Mouse (Mus musculus) liver, embryonic 16.5 days (tissue): ENCODE measurements around the gene Ass1. TPM values are rescaled to one million over a fixed set of nuclear protein-coding genes. Genes with fewer than 3 reads are reported as not detected.

Experiments
- ATAC-seq: fragments of 200-750 bp; cut with Nextera tagmentation; 2 replicates; pipeline ENCODE4 v1.8.0; 2017; ENCODE audit warnings: low read depth, mild to moderate bottlenecking, moderate number of reproducible peaks, moderate library complexity
- H3K27ac ChIP-seq: fragments of 300-500 bp; sonication (generic); 2 replicates; pipeline ENCODE4 v1.5.1; 2014; ENCODE audit warnings: mild to moderate bottlenecking, low read length
- H3K27me3 ChIP-seq: fragments of 300-500 bp; sonication (generic); 2 replicates; pipeline ENCODE4 v1.6.1; 2014; ENCODE audit warnings: low read depth, low read length, mixed read lengths; ENCODE audit not compliant: control insufficient read depth, insufficient read depth
- H3K36me3 ChIP-seq: fragments of 300-500 bp; sonication (generic); 2 replicates; pipeline ENCODE4 v1.6.1; 2014; ENCODE audit warnings: mild to moderate bottlenecking; ENCODE audit not compliant: control insufficient read depth, insufficient read depth
- H3K4me1 ChIP-seq: fragments of 300-500 bp; sonication (generic); 2 replicates; pipeline ENCODE4 v1.6.1; 2014; ENCODE audit warnings: low read depth, low read length, mixed read lengths; ENCODE audit not compliant: control insufficient read depth
- H3K4me2 ChIP-seq: fragments of 300-500 bp; sonication (generic); 2 replicates; pipeline ENCODE4 v1.6.1; 2014; ENCODE audit warnings: low read depth, low read length, mixed read lengths
- H3K4me3 ChIP-seq: fragments of 300-500 bp; sonication (generic); 2 replicates; pipeline ENCODE4 v1.5.1; 2014; ENCODE audit warnings: low read depth, mild to moderate bottlenecking, low read length
- H3K9ac ChIP-seq: fragments of 300-500 bp; sonication (generic); 2 replicates; pipeline ENCODE4 v1.6.1; 2014; ENCODE audit warnings: low read depth, low read length
- H3K9me3 ChIP-seq: fragments of 300-500 bp; sonication (generic); replicated peaks from 2 replicates; pipeline ENCODE4 v1.6.1; 2016; ENCODE audit warnings: low read length; ENCODE audit not compliant: control insufficient read depth
- WGBS: fragments of 180-500 bp; shearing (Covaris S2); extraction: QIAGEN DNeasy Blood & Tissue Kit; methylation state at CpG from one replicate; pipeline ENCODE4 v1.1.7; 2014; ENCODE audit not compliant: insufficient replicate concordance; 5-methylcytosine and 5-hydroxymethylcytosine counted together
- polyA plus RNA-seq: library from polyadenylated mRNA; unstranded; fragments of >200 nt; fragmentation: Nextera tagmentation; extraction: Ambion mirVana; gene quantifications from 2 replicates; pipeline ENCODE4 v1.2.1, GENCODE M21; 2015

The Ass1 gene
- polyA plus RNA-seq, 1 experiment from 2014 or later = 480 TPM

- Histone ChIP-seq H3K36me3 (peaks cover 5% of the 10 kb centered on the region), H3K4me3 (no peak overlapping the region), H3K4me1 (no peaks in the 10 kb centered on the region), H3K9ac (no peak overlapping the region), H3K9me3 (no peaks in the 10 kb centered on the region), H3K27me3 (no peaks in the 10 kb centered on the region), H3K27ac (no peak overlapping the region), H3K4me2 (no peak overlapping the region)
- WGBS = 84% methylated on average over 24 of the region's 24 CpGs
- ATAC-seq = no peak
These were observed 30.5 kb downstream of the Ass1 start for GRCm38 (mm10) chr2:31500292-31501204.

DNA sequence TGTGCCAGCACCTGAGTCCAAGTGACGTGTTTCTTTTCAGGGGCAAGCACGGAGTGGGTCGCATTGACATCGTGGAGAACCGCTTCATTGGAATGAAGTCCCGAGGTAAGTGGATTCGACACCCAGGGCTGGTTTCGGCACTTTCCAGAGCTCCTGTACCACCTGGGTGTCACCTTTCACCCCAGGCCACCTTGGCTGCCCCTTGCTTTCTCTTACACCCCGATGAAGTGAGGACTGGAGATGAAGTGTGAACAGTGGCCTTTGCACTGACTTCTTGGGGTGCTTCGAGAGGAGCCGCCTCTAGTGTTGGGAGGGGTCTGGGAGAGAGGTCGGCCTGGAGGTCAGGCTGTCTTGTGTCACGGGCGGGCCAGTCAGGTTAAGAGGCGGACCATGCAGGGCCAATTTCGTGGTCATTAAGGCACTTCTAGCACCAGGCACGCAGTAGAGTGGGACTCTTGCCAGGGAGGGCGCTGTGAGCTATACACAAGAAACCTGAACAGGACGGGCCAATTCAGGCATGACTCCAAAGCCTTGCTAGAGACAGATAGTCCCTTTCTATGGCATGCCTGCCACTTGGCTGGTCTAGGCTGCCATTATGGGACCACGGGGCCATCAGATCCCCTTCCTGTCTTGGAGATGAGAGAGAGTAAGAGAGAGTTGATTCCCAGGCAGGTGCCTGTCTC lies 31.6 kb downstream of the Ass1 start:
- no peak overlapping the region for H3K4me3 ChIP-seq
- H3K27me3 ChIP-seq = no peaks in the 10 kb centered on the region
- H3K36me3 ChIP-seq = peaks cover 5% of the 10 kb centered on the region
- no peaks in the 10 kb centered on the region for H3K9me3 ChIP-seq
- H3K27ac ChIP-seq = no peak overlapping the region
- ATAC-seq = no peak
- WGBS = 72% methylated on average over 20 of the region's 20 CpGs
- H3K9ac ChIP-seq = no peak overlapping the region
- H3K4me2 ChIP-seq = no peak overlapping the region
- H3K4me1 ChIP-seq = no peaks in the 10 kb centered on the region

GRCm38 (mm10) chr2:31502616-31503522 lies 32.9 kb downstream of the Ass1 start:
- no peaks in the 10 kb centered on the region for H3K27me3 ChIP-seq
- H3K27ac ChIP-seq = no peak overlapping the region
- no peak overlapping the region for H3K9ac ChIP-seq
- H3K36me3 ChIP-seq = peaks cover 5% of the 10 kb centered on the region
- H3K4me2 ChIP-seq = no peak overlapping the region
- WGBS = 58% methylated on average over 15 of the region's 15 CpGs
- H3K4me1 ChIP-seq = no peaks in the 10 kb centered on the region
- H3K9me3 ChIP-seq = no peaks in the 10 kb centered on the region
- H3K4me3 ChIP-seq = no peak overlapping the region
- no peak for ATAC-seq

DNA sequence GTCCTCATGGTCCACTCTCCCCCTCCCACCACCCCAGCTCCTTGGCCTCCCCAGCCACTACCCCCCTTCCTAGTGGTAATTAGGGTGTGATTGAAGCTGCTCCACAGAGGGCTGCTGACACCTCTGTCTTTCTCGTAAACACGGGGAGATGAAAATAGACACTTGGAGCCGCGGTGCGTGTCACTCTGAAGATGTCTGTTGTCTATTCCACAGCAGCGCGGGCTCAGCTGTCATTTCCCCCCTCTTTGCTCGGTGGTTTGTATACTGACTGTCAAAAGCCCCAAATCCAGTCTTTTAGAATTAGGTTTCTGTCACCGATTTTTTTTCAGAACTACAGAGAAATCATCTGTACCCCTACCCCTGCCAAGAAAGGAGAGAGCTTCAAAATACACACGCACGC lies 35.5 kb downstream of the Ass1 start:
- ATAC-seq = no peak
- no peak overlapping the region for H3K4me2 ChIP-seq
- no peaks in the 10 kb centered on the region for H3K27me3 ChIP-seq
- H3K9ac ChIP-seq = no peak overlapping the region
- H3K27ac ChIP-seq = no peak overlapping the region
- no peak overlapping the region for H3K4me3 ChIP-seq
- no peaks in the 10 kb centered on the region for H3K9me3 ChIP-seq
- 76% methylated on average over 11 of the region's 11 CpGs for WGBS
- H3K36me3 ChIP-seq = peaks cover 3% of the 10 kb centered on the region
- no peaks in the 10 kb centered on the region for H3K4me1 ChIP-seq

- Histone ChIP-seq H3K4me1 (no peaks in the 10 kb centered on the region), H3K27ac (no peak overlapping the region), H3K4me2 (no peak overlapping the region), H3K9ac (no peak overlapping the region), H3K9me3 (no peaks in the 10 kb centered on the region), H3K27me3 (no peaks in the 10 kb centered on the region), H3K4me3 (no peak overlapping the region), H3K36me3 (peaks cover 13% of the 10 kb centered on the region)
- WGBS = 76% methylated on average over 6 of the region's 6 CpGs
- no peak for ATAC-seq
These were observed 38.8 kb downstream of the Ass1 start for GRCm38 (mm10) chr2:31508851-31509250.

GRCm38 (mm10) chr2:31511316-31511715 lies 41.3 kb downstream of the Ass1 start:
- H3K4me3 ChIP-seq = no peak overlapping the region
- H3K9me3 ChIP-seq = no peaks in the 10 kb centered on the region
- H3K36me3 ChIP-seq = peaks cover 24% of the 10 kb centered on the region
- no peak for ATAC-seq
- no peaks in the 10 kb centered on the region for H3K4me1 ChIP-seq
- H3K9ac ChIP-seq = no peak overlapping the region
- no peaks in the 10 kb centered on the region for H3K27me3 ChIP-seq
- WGBS = 63% methylated on average over 6 of the region's 6 CpGs
- no peak overlapping the region for H3K27ac ChIP-seq
- no peak overlapping the region for H3K4me2 ChIP-seq

DNA sequence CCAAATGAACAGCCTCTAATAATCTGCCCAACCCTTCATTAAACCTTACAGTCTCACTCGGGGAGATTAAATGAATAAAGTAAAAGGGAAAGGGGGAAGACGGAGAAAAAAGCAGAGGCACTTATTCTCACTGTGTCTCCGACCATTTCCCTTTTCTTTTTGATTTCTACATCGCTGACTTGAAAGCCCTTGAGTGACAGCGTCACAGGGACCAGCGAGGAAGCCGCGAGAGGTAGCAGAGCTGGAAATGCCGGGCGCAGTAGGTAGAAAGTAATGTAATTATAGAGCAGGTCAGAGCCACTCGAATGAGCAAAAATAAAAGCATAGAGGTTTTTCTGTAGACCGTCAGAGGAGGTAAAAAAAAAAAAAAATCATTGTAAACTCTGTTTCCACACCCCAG lies 46.5 kb downstream of the Ass1 start:
- Histone ChIP-seq H3K36me3 (peaks cover 20% of the 10 kb centered on the region), H3K4me2 (no peak overlapping the region), H3K9ac (no peak overlapping the region), H3K4me3 (no peak overlapping the region), H3K27me3 (no peaks in the 10 kb centered on the region), H3K27ac (no peak overlapping the region), H3K9me3 (no peaks in the 10 kb centered on the region), H3K4me1 (no peaks in the 10 kb centered on the region)
- no peak for ATAC-seq
- 72% methylated on average over 12 of the region's 12 CpGs for whole genome bisulfite sequencing

GRCm38 (mm10) chr2:31521800-31522335 lies 51.9 kb downstream of the Ass1 start:
- no peak overlapping the region for H3K27ac ChIP-seq
- no peak for ATAC-seq
- H3K4me1 ChIP-seq = no peaks in the 10 kb centered on the region
- H3K27me3 ChIP-seq = no peaks in the 10 kb centered on the region
- no peaks in the 10 kb centered on the region for H3K9me3 ChIP-seq
- no peak overlapping the region for H3K9ac ChIP-seq
- no peak overlapping the region for H3K4me2 ChIP-seq
- WGBS = 73% methylated on average over 16 of the region's 16 CpGs
- H3K4me3 ChIP-seq = no peak overlapping the region
- no peaks in the 10 kb centered on the region for H3K36me3 ChIP-seq
